Mouse (Mus musculus): ENCODE data around the gene Crocc2. TPM values are rescaled to one million over a fixed set of nuclear protein-coding genes. Genes with fewer than 3 reads are reported as not detected.
"Not testable (repeated sequence)": the region's sequence is repeated elsewhere in the genome, so short reads cannot be mapped to it uniquely, and the experiment has no call there.

Gene Crocc2
- total RNA-seq, 1 experiment: 3.1 TPM

- H3K9me3 ChIP-seq (ENCODE audit: control insufficient read depth, insufficient read depth, low read depth, low read length): no peaks in the 10 kb centered on the region
- in situ Hi-C loops (cut with MboI; ENCODE audit: low sequenced_read_pairs in 2 of 2, unreplicated experiment in 2 of 2): no loop called here
- H3K4me3 ChIP-seq (ENCODE audit: insufficient read depth in 1 of 2, low read depth in 1 of 2, low read length in 2 of 2, poor library complexity in 1 of 2, severe bottlenecking in 1 of 2): no peak overlapping the region
- H3K36me3 ChIP-seq (ENCODE audit: control insufficient read depth, insufficient read depth, low read length, poor library complexity, severe bottlenecking): no peaks in the 10 kb centered on the region
- no peak overlapping the region for H3K27ac ChIP-seq (ENCODE audit: insufficient read depth, low read depth, low read length, poor library complexity, severe bottlenecking)
- no peak overlapping the region for H3K9ac ChIP-seq (ENCODE audit: insufficient read depth, low read depth, low read length, poor library complexity, severe bottlenecking)
- DNase-seq (ENCODE audit: low read depth, low spot score): no peak
- TF ChIP-seq HCFC1 (IDR thresholded peaks at IDR 0.05; ENCODE audit: borderline replicate concordance, insufficient read depth, low read length) (no peak), CHD2 (IDR thresholded peaks at IDR 0.05; ENCODE audit: low read depth, low read length) (no peak), ZNF384 (IDR thresholded peaks at IDR 0.05; ENCODE audit: low read depth, low read length) (no peak), ZC3H11A (IDR thresholded peaks at IDR 0.05; ENCODE audit: borderline replicate concordance, low read depth, low read length) (no peak), MAFK (IDR thresholded peaks at IDR 0.05; ENCODE audit: insufficient read depth, low read depth, low read length) (no peak)
- H3K4me1 ChIP-seq (ENCODE audit: control insufficient read depth in 2 of 2, insufficient read depth in 2 of 2, low read length in 2 of 2, poor library complexity in 1 of 2): no peaks in the 10 kb centered on the region; a peak in 1 of 4 replicates
These were observed 15.7 kb downstream of the Crocc2 start for GRCm38 (mm10) chr1:93184071-93184828.

DNA sequence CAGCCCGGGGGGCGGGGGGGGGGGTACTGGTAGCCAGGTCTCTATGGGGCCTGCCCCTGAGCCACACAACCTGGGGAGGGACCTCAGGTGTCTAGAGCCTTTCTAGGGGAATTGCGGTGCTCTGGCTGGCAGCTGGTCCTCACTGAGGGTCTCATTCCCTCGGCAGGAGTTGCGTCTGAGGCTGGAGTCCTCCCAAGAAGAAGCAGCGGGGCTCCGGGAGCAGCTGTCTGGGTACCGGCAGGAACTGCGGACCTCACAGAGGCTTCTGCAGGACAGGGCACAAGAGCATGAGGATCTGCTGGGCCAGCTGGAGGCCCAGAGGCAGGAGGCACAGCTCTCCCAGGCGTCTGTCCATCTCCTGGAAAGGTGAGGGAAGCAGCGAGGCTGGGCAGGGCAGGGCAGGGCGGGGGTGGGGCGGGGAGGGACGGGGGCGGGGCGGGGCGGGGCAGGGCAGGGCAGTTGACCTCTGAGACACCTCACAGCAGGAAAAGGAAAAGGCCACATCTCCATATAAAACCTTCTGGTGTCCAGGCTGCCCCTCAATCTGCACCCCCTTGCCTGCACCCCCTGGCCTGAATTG lies 22.3 kb downstream of the Crocc2 start:
- Histone ChIP-seq H3K9ac (ENCODE audit: insufficient read depth, low read depth, low read length, poor library complexity, severe bottlenecking) (no peak overlapping the region; the same call in 1 of the 2 replicates), H3K9me3 (ENCODE audit: control insufficient read depth, insufficient read depth, low read depth, low read length) (no peaks in the 10 kb centered on the region), H3K4me1 (ENCODE audit: control insufficient read depth in 2 of 2, insufficient read depth in 2 of 2, low read length in 2 of 2, poor library complexity in 1 of 2) (peaks cover 3 to 24% of the 10 kb centered on the region in 2 experiments; a peak in 3 of 4 replicates), H3K27ac (ENCODE audit: insufficient read depth, low read depth, low read length, poor library complexity, severe bottlenecking) (no peak overlapping the region), H3K36me3 (ENCODE audit: control insufficient read depth, insufficient read depth, low read length, poor library complexity, severe bottlenecking) (no peaks in the 10 kb centered on the region), H3K4me3 (ENCODE audit: insufficient read depth in 1 of 2, low read depth in 1 of 2, low read length in 2 of 2, poor library complexity in 1 of 2, severe bottlenecking in 1 of 2) (peak overlapping the region; percentile 31 to 39)
- TF ChIP-seq HCFC1 (IDR thresholded peaks at IDR 0.05; ENCODE audit: borderline replicate concordance, insufficient read depth, low read length) (no peak), CHD2 (IDR thresholded peaks at IDR 0.05; ENCODE audit: low read depth, low read length) (no peak), ZNF384 (IDR thresholded peaks at IDR 0.05; ENCODE audit: low read depth, low read length) (no peak), ZC3H11A (IDR thresholded peaks at IDR 0.05; ENCODE audit: borderline replicate concordance, low read depth, low read length) (no peak), MAFK (IDR thresholded peaks at IDR 0.05; ENCODE audit: insufficient read depth, low read depth, low read length) (no peak)
- in situ Hi-C loops (cut with MboI; ENCODE audit: low sequenced_read_pairs in 2 of 2, unreplicated experiment in 2 of 2): no loop called here
- DNase-seq (ENCODE audit: low read depth, low spot score): no peak

GRCm38 (mm10) chr1:93194961-93195360 lies 26.4 kb downstream of the Crocc2 start:
- peaks cover 16 to 31% of the 10 kb centered on the region in 2 experiments for H3K4me1 ChIP-seq (ENCODE audit: control insufficient read depth in 2 of 2, insufficient read depth in 2 of 2, low read length in 2 of 2, poor library complexity in 1 of 2)
- no peak overlapping the region for H3K4me3 ChIP-seq (ENCODE audit: insufficient read depth in 1 of 2, low read depth in 1 of 2, low read length in 2 of 2, poor library complexity in 1 of 2, severe bottlenecking in 1 of 2)
- TF ChIP-seq ZC3H11A (IDR thresholded peaks at IDR 0.05; ENCODE audit: borderline replicate concordance, low read depth, low read length) (no peak), MAFK (IDR thresholded peaks at IDR 0.05; ENCODE audit: insufficient read depth, low read depth, low read length) (no peak)
- in situ Hi-C loops (cut with MboI; ENCODE audit: low sequenced_read_pairs in 2 of 2, unreplicated experiment in 2 of 2): no loop called here
- no peaks in the 10 kb centered on the region for H3K9me3 ChIP-seq (ENCODE audit: control insufficient read depth, insufficient read depth, low read depth, low read length)
- DNase-seq (ENCODE audit: low read depth, low spot score): no peak
- no peak overlapping the region for H3K9ac ChIP-seq (ENCODE audit: insufficient read depth, low read depth, low read length, poor library complexity, severe bottlenecking)
- H3K27ac ChIP-seq (ENCODE audit: insufficient read depth, low read depth, low read length, poor library complexity, severe bottlenecking): no peak overlapping the region; the same call in 1 of the 2 replicates
- no peaks in the 10 kb centered on the region for H3K36me3 ChIP-seq (ENCODE audit: control insufficient read depth, insufficient read depth, low read length, poor library complexity, severe bottlenecking)

- H3K9me3 ChIP-seq (ENCODE audit: control insufficient read depth, insufficient read depth, low read depth, low read length); H3K36me3 ChIP-seq (ENCODE audit: control insufficient read depth, insufficient read depth, low read length, poor library complexity, severe bottlenecking); DNase-seq (ENCODE audit: low read depth, low spot score); H3K9ac ChIP-seq (ENCODE audit: insufficient read depth, low read depth, low read length, poor library complexity, severe bottlenecking); in situ Hi-C loops (cut with MboI; ENCODE audit: low sequenced_read_pairs in 2 of 2, unreplicated experiment in 2 of 2); H3K4me3 ChIP-seq (ENCODE audit: insufficient read depth in 1 of 2, low read depth in 1 of 2, low read length in 2 of 2, poor library complexity in 1 of 2, severe bottlenecking in 1 of 2): not testable (repeated sequence)
- H3K27ac ChIP-seq (ENCODE audit: insufficient read depth, low read depth, low read length, poor library complexity, severe bottlenecking): peak overlapping the region; percentile 97; the same call in 1 of the 2 replicates
- H3K4me1 ChIP-seq (ENCODE audit: control insufficient read depth in 2 of 2, insufficient read depth in 2 of 2, low read length in 2 of 2, poor library complexity in 1 of 2): peaks cover 16 to 20% of the 10 kb centered on the region in 2 experiments
These were observed 28.9 kb downstream of the Crocc2 start for GRCm38 (mm10) chr1:93197454-93197853.
